Mouse (Mus musculus) megakaryocyte, embryonic 14.5 days (primary cell): Measurements from ENCODE around the gene Wnt7a.

Experiments
- FLI1 ChIP-seq: IDR thresholded peaks from 2 replicates; pipeline ENCODE4 v1.6.1; 2012; ENCODE audit warnings: low read length, inconsistent platforms, mixed read lengths
- GATA1 ChIP-seq: IDR thresholded peaks from 3 replicates; pipeline ENCODE4 v1.6.1; 2012; ENCODE audit warnings: mixed read lengths, low read length, inconsistent platforms, borderline replicate concordance

- TF ChIP-seq FLI1 = no peak
- TF ChIP-seq GATA1 = no peak
These were observed at the start of gene Wnt7a for GRCm38 (mm10) chr6:91410961-91411368.
